Mouse (Mus musculus): ENCODE results near the gene Skap1.

- no peak for TF ChIP-seq CTCF (IDR thresholded peaks at IDR 0.05; ENCODE audit: borderline replicate concordance, insufficient read depth, low read depth, low read length)
- TF ChIP-seq POLR2A (IDR thresholded peaks at IDR 0.05; ENCODE audit: borderline replicate concordance, insufficient read depth, low read length) = no peak
Observed at GRCm38 (mm10) chr11:96775665-96776064, 311.3 kb downstream of the Skap1 start.
